Mouse (Mus musculus): Measurements from ENCODE around the gene Arfgef2.

- TF ChIP-seq FLI1 (IDR thresholded peaks at IDR 0.05; ENCODE audit: low read length), result no peak
- TF ChIP-seq GATA1 (IDR thresholded peaks at IDR 0.05; ENCODE audit: borderline replicate concordance, low read length), result no peak
Measured at GRCm38 (mm10) chr2:166943146-166943545, 137.8 kb downstream of the Arfgef2 start.
